Mouse (Mus musculus) midbrain, embryonic 11.5 days (tissue): Measurements from ENCODE around the gene Rcbtb2. TPM values are rescaled to one million over a fixed set of nuclear protein-coding genes. Genes with fewer than 3 reads are reported as not detected.

ENCODE experiments used
- ATAC-seq: fragments of 200-750 bp; cut with Nextera tagmentation; 2 replicates; pipeline ENCODE4 v1.8.0; 2017; ENCODE audit warnings: moderate TSS enrichment, moderate library complexity; ENCODE audit not compliant: low FRiP score
- DNase-seq: peaks from one replicate; pipeline ENCODE4 v3.0.0; 2015; ENCODE audit warnings: low spot score; ENCODE audit errors: missing footprints
- H3K27ac ChIP-seq: fragments of 300-500 bp; sonication (generic); 2 replicates; pipeline ENCODE4 v1.5.1; 2014; ENCODE audit warnings: low read depth, low read length
- H3K27me3 ChIP-seq: fragments of 300-500 bp; sonication (generic); 2 replicates; pipeline ENCODE4 v1.6.1; 2014; ENCODE audit warnings: mild to moderate bottlenecking, low read length, moderate library complexity, mixed read lengths; ENCODE audit not compliant: control insufficient read depth, insufficient read depth
- H3K36me3 ChIP-seq: fragments of 300-500 bp; sonication (generic); 2 replicates; pipeline ENCODE4 v1.6.1; 2014; ENCODE audit warnings: mild to moderate bottlenecking, low read length, moderate library complexity, mixed read lengths; ENCODE audit not compliant: control insufficient read depth, insufficient read depth
- H3K4me1 ChIP-seq: fragments of 300-500 bp; sonication (generic); 2 replicates; pipeline ENCODE4 v1.6.1; 2014; ENCODE audit warnings: low read length; ENCODE audit not compliant: control insufficient read depth, insufficient read depth
- H3K4me2 ChIP-seq: fragments of 300-500 bp; sonication (generic); 2 replicates; pipeline ENCODE4 v1.6.1; 2014; ENCODE audit warnings: mild to moderate bottlenecking, moderate library complexity
- H3K4me3 ChIP-seq: fragments of 300-500 bp; sonication (generic); 2 replicates; pipeline ENCODE4 v1.5.1; 2014; ENCODE audit warnings: low read depth, low read length
- H3K9ac ChIP-seq: fragments of 300-500 bp; sonication (generic); 2 replicates; pipeline ENCODE4 v1.6.1; 2014; ENCODE audit warnings: low read length
- H3K9me3 ChIP-seq: fragments of 300-500 bp; sonication (generic); 2 replicates; pipeline ENCODE4 v1.6.1; 2016; ENCODE audit warnings: low read length; ENCODE audit not compliant: control insufficient read depth
- WGBS: fragments of 180-500 bp; shearing (Covaris S2); extraction: QIAGEN DNeasy Blood & Tissue Kit; methylation state at CpG from one replicate; pipeline ENCODE4 v1.1.7; 2014; 5-methylcytosine and 5-hydroxymethylcytosine counted together
- microRNA counts: library from miRNA; unstranded; fragments of <30 nt; microRNA quantifications from one replicate; lab custom pipeline; 2015
- microRNA-seq: library from miRNA; unstranded; fragments of <30 nt; microRNA quantifications from one replicate; pipeline ENCODE4, GENCODE M21; 2017
- polyA plus RNA-seq: library from polyadenylated mRNA; unstranded; fragments of >200 nt; fragmentation: Nextera tagmentation; extraction: Ambion mirVana; gene quantifications from 2 replicates; pipeline ENCODE4 v1.2.1, GENCODE M21; 2014

Rcbtb2 gene
- polyA plus RNA-seq, 1 experiment from 2014 or later: 169 TPM

DNA sequence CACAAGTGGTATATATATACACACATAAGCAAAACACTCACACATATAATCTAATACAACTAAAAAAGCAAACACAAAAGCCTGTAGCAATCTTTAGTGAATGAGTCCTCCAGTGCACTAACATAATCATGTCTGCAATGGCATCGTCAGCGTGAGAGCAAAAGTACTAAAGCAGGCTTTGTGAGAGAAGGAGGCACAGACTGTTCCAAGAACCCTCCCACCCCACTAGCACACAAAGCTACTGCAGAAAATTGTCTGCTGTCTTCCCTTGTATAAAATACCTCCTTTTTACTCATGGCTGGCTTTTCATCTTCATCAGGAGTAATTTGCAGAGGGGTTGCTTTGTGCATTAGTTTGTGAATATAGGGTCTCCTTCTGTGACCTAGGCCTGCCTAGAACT is 129.4 kb downstream of the Rcbtb2 start:
- H3K27me3 ChIP-seq: no peaks in the 10 kb centered on the region
- ATAC-seq (no peak), DNase-seq (no peak)
- H3K9me3 ChIP-seq: no peaks in the 10 kb centered on the region
- H3K4me1 ChIP-seq: peaks cover 3% of the 10 kb centered on the region; the same call in 1 of the 2 replicates
- WGBS: 71% methylated on average over 2 of the region's 2 CpGs
- no peak overlapping the region for H3K27ac ChIP-seq
- H3K4me2 ChIP-seq: no peak overlapping the region
- no peak overlapping the region for H3K4me3 ChIP-seq
- H3K9ac ChIP-seq: no peak overlapping the region
- H3K36me3 ChIP-seq: no peaks in the 10 kb centered on the region

DNA sequence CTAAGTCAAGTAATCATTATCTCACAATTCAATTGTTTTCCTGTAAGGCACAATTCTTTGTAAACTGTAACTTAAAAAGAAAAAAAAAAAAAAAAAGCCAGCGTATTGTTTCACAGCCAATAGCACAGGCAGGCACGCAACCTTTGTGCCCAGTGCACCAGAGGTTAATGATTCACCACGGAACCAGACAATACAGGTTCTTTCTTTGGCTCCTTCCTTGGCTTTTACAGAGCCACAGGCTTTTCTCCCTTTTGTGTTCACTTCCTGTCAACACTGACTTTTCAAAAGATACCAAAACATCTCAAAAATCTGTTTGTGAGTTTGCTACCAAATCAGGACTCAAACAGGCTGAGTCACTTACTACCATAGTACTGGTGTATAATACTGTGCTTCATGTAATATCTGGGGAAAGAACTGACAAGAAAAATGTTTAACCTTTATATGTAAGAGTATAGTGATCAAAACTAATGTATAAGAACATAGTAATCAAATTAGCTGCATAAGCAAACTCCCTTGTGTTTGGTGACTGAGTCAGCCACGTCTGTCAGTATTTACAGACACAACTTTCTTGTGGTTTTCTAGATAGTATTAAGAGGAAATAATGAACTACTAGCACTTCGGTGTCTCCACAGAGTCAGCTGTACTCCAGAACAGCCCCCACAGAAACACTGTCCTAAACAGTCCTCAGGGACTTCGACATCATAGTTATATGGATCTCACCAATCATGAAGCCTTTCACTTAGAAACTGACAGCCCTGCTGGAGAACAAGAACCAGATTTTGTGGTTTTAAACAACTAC is 130.8 kb downstream of the Rcbtb2 start:
- H3K4me3 ChIP-seq: no peak overlapping the region
- no peaks in the 10 kb centered on the region for H3K27me3 ChIP-seq
- no peak for DNase-seq
- H3K9me3 ChIP-seq: no peaks in the 10 kb centered on the region
- H3K4me1 ChIP-seq: peaks cover 3% of the 10 kb centered on the region; the same call in 1 of the 2 replicates
- 49% methylated on average over 6 of the region's 6 CpGs for WGBS
- H3K4me2 ChIP-seq: no peak overlapping the region
- no peak overlapping the region for H3K27ac ChIP-seq
- 0 out of 2 replicates have a peak, but pooled peaks have one; percentile 42 for ATAC-seq
- H3K9ac ChIP-seq: no peak overlapping the region
- no peaks in the 10 kb centered on the region for H3K36me3 ChIP-seq

DNA sequence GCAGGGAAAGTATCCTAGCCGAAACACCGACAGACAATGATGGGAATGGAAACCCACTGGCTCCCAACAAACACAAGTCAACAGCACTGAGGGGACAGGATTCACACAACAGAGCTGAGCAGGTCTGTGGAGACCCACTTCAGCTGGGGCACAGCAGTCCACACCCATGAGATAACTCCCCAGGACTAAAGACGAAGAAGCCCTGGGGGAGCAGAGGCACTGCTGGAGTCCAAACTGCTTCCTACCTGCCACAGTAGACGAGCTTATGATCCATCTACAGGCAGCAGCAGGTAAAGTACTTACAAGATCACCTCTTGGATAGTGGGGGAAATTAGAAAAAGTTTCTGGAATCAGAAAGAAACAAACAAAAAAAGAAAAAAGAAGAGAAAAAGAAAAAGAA is 131.6 kb downstream of the Rcbtb2 start:
- no peaks in the 10 kb centered on the region for H3K9me3 ChIP-seq
- no peaks in the 10 kb centered on the region for H3K27me3 ChIP-seq
- H3K4me2 ChIP-seq: no peak overlapping the region
- no peak overlapping the region for H3K4me3 ChIP-seq
- WGBS: 71% methylated on average over 4 of the region's 4 CpGs
- no peak overlapping the region for H3K27ac ChIP-seq
- DNase-seq (no peak), ATAC-seq (no peak)
- peaks cover 3% of the 10 kb centered on the region; the same call in 1 of the 2 replicates for H3K4me1 ChIP-seq
- no peaks in the 10 kb centered on the region for H3K36me3 ChIP-seq
- no peak overlapping the region for H3K9ac ChIP-seq

DNA sequence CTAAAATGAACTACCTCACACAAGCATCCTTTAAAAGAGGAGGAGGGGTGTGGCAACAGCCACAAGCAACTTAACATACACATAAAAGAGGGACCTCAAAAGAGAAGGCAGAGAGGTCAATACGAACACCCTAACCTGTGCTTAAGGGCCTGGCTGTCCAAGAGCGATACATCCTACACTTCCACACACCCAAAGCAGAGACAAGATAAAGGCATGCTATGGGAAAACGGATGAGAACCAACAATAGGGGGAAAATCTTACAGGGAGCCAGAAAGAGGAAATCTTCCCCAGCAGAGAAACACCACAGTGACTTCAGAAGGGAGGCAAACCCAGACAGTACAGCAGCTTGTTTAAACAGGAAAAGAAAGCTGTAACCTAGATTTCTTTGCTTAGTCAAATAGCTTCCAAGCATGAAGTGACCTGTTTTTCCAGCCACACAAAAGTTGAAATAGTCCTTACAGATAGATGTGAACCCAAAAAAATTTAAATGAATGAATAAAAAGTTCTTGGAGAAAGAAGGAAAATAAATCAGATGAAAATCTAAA is 132.7 kb downstream of the Rcbtb2 start:
- no peaks in the 10 kb centered on the region for H3K9me3 ChIP-seq
- H3K4me2 ChIP-seq: no peak overlapping the region
- ATAC-seq (no peak), DNase-seq (no peak)
- H3K4me1 ChIP-seq: peaks cover 3% of the 10 kb centered on the region; the same call in 1 of the 2 replicates
- no peak overlapping the region for H3K27ac ChIP-seq
- WGBS: 70% methylated on average over 3 of the region's 3 CpGs
- H3K36me3 ChIP-seq: no peaks in the 10 kb centered on the region
- H3K27me3 ChIP-seq: no peaks in the 10 kb centered on the region
- H3K9ac ChIP-seq: no peak overlapping the region
- H3K4me3 ChIP-seq: no peak overlapping the region

DNA sequence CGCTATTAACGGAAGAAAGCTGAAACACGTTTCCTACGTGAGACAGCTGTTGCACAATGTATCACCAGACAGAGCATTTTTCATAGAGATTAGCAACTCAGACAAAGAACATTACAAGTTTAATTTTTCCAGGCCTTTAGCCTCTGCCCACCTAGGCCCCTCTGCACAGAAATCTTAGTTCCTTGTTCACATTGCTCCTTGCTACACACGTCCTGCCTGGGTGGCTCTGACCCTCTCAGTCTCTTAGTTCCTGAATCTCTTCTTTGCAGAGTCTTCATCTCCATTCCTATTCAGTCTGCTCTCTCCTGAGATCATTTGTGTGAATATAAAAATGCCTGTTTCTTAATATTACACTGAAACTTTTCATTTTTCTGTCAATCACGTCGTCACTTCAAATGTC is 134.5 kb downstream of the Rcbtb2 start:
- no peak overlapping the region for H3K27ac ChIP-seq
- no peaks in the 10 kb centered on the region for H3K27me3 ChIP-seq
- WGBS: 87% methylated on average over 7 of the region's 7 CpGs
- no peaks in the 10 kb centered on the region for H3K36me3 ChIP-seq
- no peak overlapping the region for H3K9ac ChIP-seq
- H3K4me2 ChIP-seq: no peak overlapping the region
- peaks cover 3% of the 10 kb centered on the region; the same call in 1 of the 2 replicates for H3K4me1 ChIP-seq
- DNase-seq (no peak), ATAC-seq (no peak)
- no peaks in the 10 kb centered on the region for H3K9me3 ChIP-seq
- H3K4me3 ChIP-seq: no peak overlapping the region

MicroRNA genes within 50 kb of the gene (microRNA counts, 519-probe panel; counts per million panel counts)
- not detected for microRNA mmu-miR-687 (lab: Ali Mortazavi, UCI)

Small RNAs within 50 kb of the gene (microRNA-seq; reads per million reads assigned to microRNA genes)
- gene Mir687: not detected

Other genes starting within 250 kb of the Rcbtb2 start
- gene Cysltr2, start 73.9 kb upstream of the Rcbtb2 start, polyA plus RNA-seq: not detected in 2 replicates
- 17.7 and 17.8 TPM in 2 replicates for gene Lpar6, start 114.9 kb downstream of the Rcbtb2 start, polyA plus RNA-seq
- 41.4 and 49.2 TPM in 2 replicates for gene Rb1, start 202.8 kb downstream of the Rcbtb2 start, polyA plus RNA-seq